Mouse (Mus musculus): Measurements from ENCODE around the gene Fbxw9. TPM values are rescaled to one million over a fixed set of nuclear protein-coding genes. Genes with fewer than 3 reads are reported as not detected.

Fbxw9 gene
- total and polyA plus RNA-seq, 3 experiments = 7.3 to 21.9 (median 11.7) TPM

DNA sequence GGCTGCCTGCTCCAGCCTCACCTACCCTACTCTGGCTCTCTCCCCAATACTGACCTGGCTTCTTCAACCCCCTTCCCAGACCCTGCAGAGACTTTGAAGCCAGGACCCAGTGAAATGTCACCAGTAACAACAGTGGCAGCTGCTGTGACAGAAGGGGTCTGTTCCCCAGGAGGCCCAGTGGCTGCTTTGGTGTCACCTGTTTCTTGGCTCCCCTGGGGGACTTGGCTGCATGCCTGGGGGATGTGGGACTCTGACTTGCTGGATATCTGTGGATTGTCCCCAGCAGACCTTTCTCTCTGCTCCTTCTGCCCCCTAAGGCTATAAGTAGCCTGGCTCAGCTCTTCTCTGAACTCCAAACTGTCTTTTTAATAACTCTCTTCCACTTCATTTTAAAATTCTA is 8.1 kb downstream of the Fbxw9 start, which contains the start of gene Gm5741:
Gene Gm5741, minus strand, starts transcription at position 1 of the 400 bp plus-strand sequence.
- dilution Hi-C loops (cut with MboI; ENCODE audit: extremely low pct_ligation_motif_present, extremely low pct_unique_long_range_greater_than_20kb, low sequenced_read_pairs) = no loop called here

DNA sequence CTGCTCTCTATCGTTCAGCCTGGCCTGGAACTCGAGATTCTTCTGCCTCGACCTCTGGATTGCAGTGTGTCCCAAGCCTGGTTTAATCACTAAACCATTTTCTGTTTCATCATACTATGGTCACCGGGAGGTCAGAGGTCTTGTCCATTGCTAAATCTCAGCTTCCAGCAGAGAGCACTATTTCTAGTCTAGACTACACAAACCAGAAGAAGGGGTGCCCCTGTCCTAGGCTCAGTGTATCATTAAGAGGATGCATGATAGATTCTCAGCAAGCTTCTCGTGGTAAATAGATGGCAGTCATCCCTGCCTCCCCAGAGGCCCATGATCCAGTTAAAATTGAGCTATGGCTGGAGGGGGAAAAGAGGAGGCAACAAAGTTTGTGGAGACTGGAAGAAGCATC is 11.2 kb downstream of the Fbxw9 start:
- TF ChIP-seq JUND (conservative IDR thresholded peaks at IDR 0.05; ENCODE audit: low read depth, low read length) (no peak), TBP (conservative IDR thresholded peaks at IDR 0.05; ENCODE audit: low read depth, low read length) (no peak), MYC (IDR thresholded peaks at IDR 0.05; ENCODE audit: low read depth, low read length) (no peak), JUN (IDR thresholded peaks at IDR 0.05; ENCODE audit: insufficient read depth, low read depth, low read length) (no peak), MAX (IDR thresholded peaks at IDR 0.05; ENCODE audit: low read length) (no peak), ZKSCAN1 (IDR thresholded peaks at IDR 0.05; ENCODE audit: borderline replicate concordance, low read depth, low read length) (no peak), MAZ (IDR thresholded peaks at IDR 0.05; ENCODE audit: low read depth, low read length) (no peak), USF1 (IDR thresholded peaks at IDR 0.05; ENCODE audit: low read depth, low read length) (no peak), POLR2A (IDR thresholded peaks at IDR 0.05; ENCODE audit: low read depth, low read length) (no peak), MEF2A (IDR thresholded peaks at IDR 0.05; ENCODE audit: borderline replicate concordance, low read depth, low read length) (no peak), POLR2AphosphoS2 (IDR thresholded peaks at IDR 0.05; ENCODE audit: low read depth, low read length) (peak; percentile 4; the same call in 1 of the 2 replicates), PAX5 (IDR thresholded peaks at IDR 0.05; ENCODE audit: low read length) (no peak), E2F4 (IDR thresholded peaks at IDR 0.05; ENCODE audit: insufficient replicate concordance, low read depth, low read length) (no peak), RCOR1 (conservative IDR thresholded peaks at IDR 0.05; ENCODE audit: low read depth, low read length) (no peak), ELF1 (IDR thresholded peaks at IDR 0.05; ENCODE audit: low read depth, low read length) (no peak), NELFE (IDR thresholded peaks at IDR 0.05; ENCODE audit: low read depth, low read length) (no peak), ZNF384 (IDR thresholded peaks at IDR 0.05; ENCODE audit: low read depth, low read length) (no peak), UBTF (IDR thresholded peaks at IDR 0.05; ENCODE audit: low read depth, low read length) (no peak), CTCF (conservative IDR thresholded peaks at IDR 0.05 in 1 of 2, IDR thresholded peaks at IDR 0.05 in 1 of 2; ENCODE audit: low read depth in 2 of 2, low read length in 2 of 2) (peak in 1 of 2 experiments; percentile 26; a peak in 2 of 4 replicates), CHD2 (IDR thresholded peaks at IDR 0.05; ENCODE audit: low read length) (0 out of 2 replicates have a peak, but pooled peaks have one; percentile 15), EP300 (IDR thresholded peaks at IDR 0.05; ENCODE audit: low read length) (no peak)
- H3K9me3 ChIP-seq (replicated peaks; ENCODE audit: low read length) = no peaks in the 10 kb centered on the region
- DNase-seq (ENCODE audit: extremely low read depth) = peak; percentile 42
- H3K4me1 ChIP-seq (ENCODE audit: control insufficient read depth in 1 of 2, insufficient read depth in 2 of 2) = peaks cover 6 to 25% of the 10 kb centered on the region in 2 experiments
- H3K79me2 ChIP-seq (replicated peaks; ENCODE audit: control insufficient read depth, extremely low read depth, insufficient read depth, poor library complexity, severe bottlenecking) = peaks cover 17% of the 10 kb centered on the region
- no peaks in the 10 kb centered on the region for H3K27me3 ChIP-seq (replicated peaks)
- in situ Hi-C loops (cut with MboI; ENCODE audit: low pct_ligation_motif_present, low pct_unique_long_range_greater_than_20kb, low sequenced_read_pairs) (loop anchor here (5.0 kb wide), 1 partner anchor 101 kb away; no protein-coding TSS in a partner anchor), dilution Hi-C loops (cut with MboI; ENCODE audit: extremely low pct_ligation_motif_present, extremely low pct_unique_long_range_greater_than_20kb, low sequenced_read_pairs) (no loop called here)
- peak overlapping the region; percentile 44 to 98 (median 92) for H3K4me3 ChIP-seq (replicated peaks in 1 of 3; ENCODE audit: low read depth in 2 of 3, low read length in 2 of 3, poor library complexity in 1 of 3)
- peak overlapping the region; percentile 48 for H3K4me2 ChIP-seq (ENCODE audit: insufficient read depth, low read depth, poor library complexity, severe bottlenecking)
- H3K36me3 ChIP-seq (replicated peaks in 1 of 2; ENCODE audit: control insufficient read depth in 1 of 2, insufficient read depth in 1 of 2, low read length in 1 of 2) = peaks cover 52 to 63% of the 10 kb centered on the region in 2 experiments
- H3K9ac ChIP-seq (ENCODE audit: insufficient read depth, low read depth) = peak overlapping the region; percentile 99
- H3K27ac ChIP-seq (ENCODE audit: insufficient read depth, low read depth) = peak overlapping the region; percentile 96; the same call in 1 of the 2 replicates

More for the DNA sequence above, 8.1 kb downstream of the Fbxw9 start, which contains the start of gene Gm5741:
- TF ChIP-seq CHD1 (IDR thresholded peaks at IDR 0.05; ENCODE audit: low read depth, low read length) (no peak), SMC3 (IDR thresholded peaks at IDR 0.05; ENCODE audit: low read depth, low read length) (no peak), TBP (conservative IDR thresholded peaks at IDR 0.05; ENCODE audit: low read depth, low read length) (no peak), KAT2A (IDR thresholded peaks at IDR 0.05; ENCODE audit: insufficient replicate concordance, low read length) (no peak), USF2 (conservative IDR thresholded peaks at IDR 0.05; ENCODE audit: low read depth, low read length) (no peak), SIN3A (IDR thresholded peaks at IDR 0.05; ENCODE audit: low read length) (no peak), EP300 (IDR thresholded peaks at IDR 0.05; ENCODE audit: low read length) (no peak), MYC (IDR thresholded peaks at IDR 0.05; ENCODE audit: low read depth, low read length) (no peak), NRF1 (IDR thresholded peaks at IDR 0.05; ENCODE audit: low read depth, low read length) (no peak), ZKSCAN1 (IDR thresholded peaks at IDR 0.05; ENCODE audit: borderline replicate concordance, low read depth, low read length) (no peak), USF1 (IDR thresholded peaks at IDR 0.05; ENCODE audit: low read depth, low read length) (no peak), TCF12 (IDR thresholded peaks at IDR 0.05; ENCODE audit: low read depth, low read length) (no peak), POLR2A (IDR thresholded peaks at IDR 0.05; ENCODE audit: low read depth, low read length) (no peak), POLR2AphosphoS2 (IDR thresholded peaks at IDR 0.05; ENCODE audit: low read depth, low read length) (no peak), MXI1 (IDR thresholded peaks at IDR 0.05; ENCODE audit: low read depth, low read length) (no peak), IRF4 (IDR thresholded peaks at IDR 0.05; ENCODE audit: low read depth, low read length) (no peak)
- Histone ChIP-seq H3K4me3 (replicated peaks in 1 of 3; ENCODE audit: low read depth in 2 of 3, low read length in 2 of 3, poor library complexity in 1 of 3) (no peak within 1 kb of the TSS), H3K27ac (ENCODE audit: insufficient read depth, low read depth) (no peak within 1 kb of the TSS), H3K79me2 (replicated peaks; ENCODE audit: control insufficient read depth, extremely low read depth, insufficient read depth, poor library complexity, severe bottlenecking) (peaks cover 10% of the 10 kb centered on the region), H3K9ac (ENCODE audit: insufficient read depth, low read depth) (no peak within 1 kb of the TSS), H3K4me2 (ENCODE audit: insufficient read depth, low read depth, poor library complexity, severe bottlenecking) (no peak within 1 kb of the TSS), H3K4me1 (ENCODE audit: control insufficient read depth in 1 of 2, insufficient read depth in 2 of 2) (peaks cover under 1 to 9% of the 10 kb centered on the region in 2 experiments), H3K36me3 (replicated peaks in 1 of 2; ENCODE audit: control insufficient read depth in 1 of 2, insufficient read depth in 1 of 2, low read length in 1 of 2) (peaks cover 35 to 57% of the 10 kb centered on the region in 2 experiments), H3K9me3 (replicated peaks; ENCODE audit: low read length) (no peaks in the 10 kb centered on the region), H3K27me3 (replicated peaks) (no peaks in the 10 kb centered on the region)
- DNase-seq (ENCODE audit: extremely low read depth) = no peak
- in situ Hi-C loops (cut with MboI; ENCODE audit: low pct_ligation_motif_present, low pct_unique_long_range_greater_than_20kb, low sequenced_read_pairs) = no loop called here

All from CH12.LX (cell line).